Mouse (Mus musculus) layer of hippocampus, postnatal 10 days (tissue): ENCODE data around the gene Pias4. TPM values are rescaled to one million over a fixed set of nuclear protein-coding genes. Genes with fewer than 3 reads are reported as not detected.

Experiments used
- microRNA-seq, 2 experiments: library from miRNA; unstranded; fragments of <30 nt; microRNA quantifications; one replicate each; pipeline ENCODE4 v1.2.0; 2021
- total RNA-seq, 2 experiments: library from RNA; stranded (reverse); gene quantifications; 2 replicates each; pipeline ENCODE4 v1.2.3; 2021

Gene Pias4
- total RNA-seq, 2 experiments from 2014 or later: 26.7 to 29.7 TPM

Small RNA genes lying within 50 kb of the gene (microRNA-seq; reads per million reads assigned to microRNA genes)
- gene Mir5615-1: 0 reads per million in 2 experiments
- gene Mir5615-2: 0 reads per million in 2 experiments

Other genes with a start within 250 kb of the Pias4 start
- 10 to 100 TPM; 23.1 to 26.2 TPM for gene Lmnb2, start 249.7 kb downstream of the Pias4 start, total RNA-seq
- gene Gadd45b, start 237.8 kb downstream of the Pias4 start, total RNA-seq: 10 to 100 TPM; 12.1 to 14.4 TPM
- gene Gng7, start 153.0 kb downstream of the Pias4 start, total RNA-seq: 100 to 1,000 TPM; 145 to 156 TPM
- gene Diras1, start 142.3 kb downstream of the Pias4 start, total RNA-seq: 100 to 1,000 TPM in 1 of 2 experiments, 10 to 100 TPM in 1; 92.4 to 110 TPM
- 10 to 100 TPM; 57.3 to 66.0 TPM for gene Slc39a3, start 130.5 kb downstream of the Pias4 start, total RNA-seq
- gene Sgta, start 107.7 kb downstream of the Pias4 start, total RNA-seq: 100 to 1,000 TPM; 176 to 186 TPM
- gene Thop1, start 97.9 kb downstream of the Pias4 start, total RNA-seq: 10 to 100 TPM; 56.3 to 57.6 TPM
- gene Creb3l3, start 69.0 kb downstream of the Pias4 start, total RNA-seq: under 1 TPM; 0.41 to 0.45 TPM
- gene Map2k2, start 62.0 kb downstream of the Pias4 start, total RNA-seq: 100 to 1,000 TPM; 139 to 150 TPM
- 10 to 100 TPM; 38.4 to 45.2 TPM for gene Zbtb7a, start 32.7 kb downstream of the Pias4 start, total RNA-seq
- 1,000 to 10,000 TPM; 1,075 to 1,131 TPM for gene Eef2, start 8.7 kb upstream of the Pias4 start, total RNA-seq
- 10 to 100 TPM; 66.1 to 67.9 TPM for gene Dapk3, start 15.1 kb upstream of the Pias4 start, total RNA-seq
- gene 4930442H23Rik, start 15.9 kb upstream of the Pias4 start, total RNA-seq: not detected
- gene Nmrk2, start 34.1 kb upstream of the Pias4 start, total RNA-seq: under 1 TPM in 1 of 2 experiments, not detected in 1; 0.18 TPM
- gene Atcay, start 62.9 kb upstream of the Pias4 start, total RNA-seq: 100 to 1,000 TPM; 170 to 177 TPM
- gene Zfr2, start 65.2 kb upstream of the Pias4 start, total RNA-seq: 10 to 100 TPM; 58.0 to 66.8 TPM
- gene Matk, start 85.0 kb upstream of the Pias4 start, total RNA-seq: 100 to 1,000 TPM; 222 to 266 TPM
- 10 to 100 TPM; 36.1 to 42.5 TPM for gene Mrpl54, start 99.0 kb upstream of the Pias4 start, total RNA-seq
- 10 to 100 TPM; 31.3 to 37.4 TPM for gene Apba3, start 99.0 kb upstream of the Pias4 start, total RNA-seq
- 1 to 10 TPM; 1.4 to 2.3 TPM for gene Tjp3, start 123.7 kb upstream of the Pias4 start, total RNA-seq
- gene Pip5k1c, start 125.0 kb upstream of the Pias4 start, total RNA-seq: 100 to 1,000 TPM; 305 to 311 TPM
- gene Cactin, start 153.2 kb upstream of the Pias4 start, total RNA-seq: 10 to 100 TPM; 24.7 to 25.6 TPM
- gene Tbxa2r, start 160.8 kb upstream of the Pias4 start, total RNA-seq: 1 to 10 TPM; 1.9 to 2.9 TPM
- 1 to 10 TPM in 1 of 2 experiments, under 1 TPM in 1; 0.94 to 1.2 TPM for gene Gipc3, start 175.3 kb upstream of the Pias4 start, total RNA-seq
- 10 to 100 TPM; 25.1 to 30.9 TPM for gene Hmg20b, start 182.6 kb upstream of the Pias4 start, total RNA-seq
- gene Mfsd12, start 189.6 kb upstream of the Pias4 start, total RNA-seq: 10 to 100 TPM; 37.0 to 40.8 TPM
- gene 4930404N11Rik, start 197.9 kb upstream of the Pias4 start, total RNA-seq: under 1 TPM; 0.57 to 0.74 TPM
- 10 to 100 TPM; 81.2 to 85.2 TPM for gene Fzr1, start 210.6 kb upstream of the Pias4 start, total RNA-seq
- gene Dohh, start 216.5 kb upstream of the Pias4 start, total RNA-seq: 10 to 100 TPM; 72.0 to 77.3 TPM
- 1 to 10 TPM; 2.3 to 4.5 TPM for gene Gm48551, start 216.5 kb upstream of the Pias4 start, total RNA-seq
- 1 to 10 TPM; 1.1 to 3.5 TPM for gene Gm48552, start 221.1 kb upstream of the Pias4 start, total RNA-seq
- 1 to 10 TPM; 2.6 to 3.0 TPM for gene Smim24, start 225.1 kb upstream of the Pias4 start, total RNA-seq